Mouse (Mus musculus) kidney, postnatal 36 days (tissue): ENCODE results near the gene Magi1.

ENCODE experiments used
- DNase-seq, 2 experiments: peaks; one replicate each; pipeline ENCODE4 v3.0.0; 2021 to 2022; ENCODE audit warnings: mixed read lengths in 2 of 2

Magi1 gene

GRCm38 (mm10) chr6:93961782-93962181 is 321.9 kb downstream of the Magi1 start:
- DNase-seq, result no peak

- peak in 1 of 2 experiments; percentile 5 for DNase-seq
Measured at GRCm38 (mm10) chr6:93957172-93957571, 326.5 kb downstream of the Magi1 start.

- DNase-seq, result no peak
Measured at GRCm38 (mm10) chr6:93946612-93947011, 337.1 kb downstream of the Magi1 start.

DNA sequence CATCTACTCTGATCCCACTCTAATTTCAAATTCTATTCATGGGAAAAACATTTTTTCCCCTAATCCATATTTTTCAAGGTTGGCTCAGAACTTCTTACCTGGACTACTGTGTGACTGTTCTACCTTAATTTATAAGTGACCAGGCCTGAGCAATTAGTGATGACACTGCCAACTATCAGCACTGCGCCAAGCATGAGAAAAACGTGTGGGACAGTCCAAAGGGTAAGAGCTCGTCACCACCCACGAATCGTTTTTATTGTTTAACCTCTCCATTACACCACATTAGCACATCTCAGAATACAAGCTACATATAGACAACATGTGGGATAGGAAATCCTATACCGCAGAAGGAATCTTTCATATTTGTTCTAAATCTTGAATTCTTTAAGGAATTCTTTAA is 347.4 kb downstream of the Magi1 start:
- DNase-seq, result peak; percentile 7 to 27

GRCm38 (mm10) chr6:93935793-93936192 is 347.9 kb downstream of the Magi1 start:
- no peak for DNase-seq

DNA sequence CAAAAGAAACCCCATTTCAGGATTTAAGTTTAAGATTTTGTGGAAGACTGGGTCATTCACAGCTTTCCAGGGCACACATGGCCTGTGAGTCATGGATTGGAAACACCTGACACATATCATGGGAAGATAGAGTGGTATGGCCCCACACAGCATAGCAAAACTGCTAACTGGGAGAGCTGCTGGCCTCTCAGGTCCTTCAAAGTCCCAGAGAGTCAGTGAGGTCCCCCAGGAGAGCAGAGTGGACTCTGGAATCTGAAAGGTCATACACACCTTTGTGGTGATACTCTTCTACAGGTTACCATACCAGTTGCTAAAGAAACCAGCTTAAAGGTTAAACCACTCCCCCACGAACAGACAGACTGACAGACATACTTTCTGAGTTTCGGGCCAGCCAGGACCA is 349.0 kb downstream of the Magi1 start:
- no peak for DNase-seq

DNA sequence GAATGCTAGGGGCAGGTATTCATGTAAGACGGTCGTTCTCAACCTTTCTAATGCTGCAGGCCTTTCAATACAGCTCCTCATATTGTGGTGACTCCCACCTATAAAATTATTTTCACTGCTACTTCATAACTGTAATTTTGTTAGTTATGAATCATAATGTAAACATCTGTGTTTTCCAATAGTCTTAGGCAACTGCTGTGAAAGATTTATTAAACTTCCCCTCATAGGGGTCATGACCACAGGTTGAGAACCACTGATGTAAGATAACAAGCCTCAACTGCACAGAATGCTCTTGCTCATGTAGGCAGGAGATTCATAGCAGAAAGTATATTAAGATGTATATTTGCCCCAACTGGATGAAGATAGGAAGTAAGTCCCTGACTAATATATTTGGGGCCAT is 359.1 kb downstream of the Magi1 start:
- DNase-seq, result no peak

DNA sequence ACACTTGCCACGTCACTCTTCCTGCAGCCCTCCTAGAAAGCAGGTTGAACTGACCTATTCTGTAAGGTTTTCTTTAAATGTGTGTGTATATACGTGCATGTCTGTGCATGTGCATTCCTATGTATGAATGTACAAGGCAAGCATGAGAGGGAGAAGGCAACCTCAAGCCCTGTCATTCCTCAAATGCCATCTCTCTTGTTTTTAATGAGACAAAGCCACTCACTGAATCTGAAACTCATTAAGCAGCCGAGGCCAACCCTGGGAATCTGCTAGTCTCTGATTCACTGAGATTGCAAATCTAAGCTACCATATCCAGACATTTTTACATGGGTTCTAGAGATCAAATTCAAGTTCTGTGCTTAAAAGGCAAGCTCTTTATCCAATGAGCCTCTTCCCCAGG is 359.7 kb downstream of the Magi1 start:
- DNase-seq, result no peak

DNA sequence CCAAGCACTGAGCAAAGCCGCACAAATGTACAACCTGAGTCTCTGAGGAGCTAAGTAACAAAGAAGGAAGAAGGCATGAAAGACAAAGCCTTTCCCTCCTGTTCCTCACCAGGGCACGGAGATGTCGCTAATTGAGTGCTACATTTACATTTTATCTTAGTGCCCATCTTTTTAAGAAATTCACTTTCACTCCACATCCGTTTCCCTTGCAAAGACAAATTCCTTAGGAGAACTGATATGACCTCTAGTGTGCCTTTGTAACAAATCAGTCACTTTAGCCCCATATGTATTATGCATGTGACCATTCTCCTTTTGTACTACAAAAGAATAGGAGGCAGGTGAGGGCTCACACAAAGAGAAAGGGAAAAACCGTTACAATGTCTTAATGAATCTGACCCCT is 360.4 kb downstream of the Magi1 start:
- DNase-seq, result no peak

DNA sequence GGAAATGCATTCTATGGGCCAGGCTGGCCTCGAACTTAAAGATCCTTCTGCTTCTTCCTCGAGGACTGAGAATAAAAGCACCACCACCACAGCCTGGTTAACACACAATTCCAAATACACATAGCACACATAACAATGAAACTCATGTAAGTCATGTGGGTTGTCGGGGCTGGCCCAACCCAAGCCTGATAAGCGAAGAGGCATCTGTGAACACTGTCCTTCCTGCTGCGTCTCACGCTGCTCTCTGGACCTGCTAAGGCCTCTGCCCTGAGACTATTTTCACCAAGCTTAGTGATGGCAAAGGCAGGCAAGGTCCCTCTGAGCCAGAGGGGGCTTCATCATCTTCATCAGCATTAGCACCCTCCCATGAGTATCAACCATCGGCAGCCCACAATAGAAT is 360.8 kb downstream of the Magi1 start:
- no peak for DNase-seq

DNA sequence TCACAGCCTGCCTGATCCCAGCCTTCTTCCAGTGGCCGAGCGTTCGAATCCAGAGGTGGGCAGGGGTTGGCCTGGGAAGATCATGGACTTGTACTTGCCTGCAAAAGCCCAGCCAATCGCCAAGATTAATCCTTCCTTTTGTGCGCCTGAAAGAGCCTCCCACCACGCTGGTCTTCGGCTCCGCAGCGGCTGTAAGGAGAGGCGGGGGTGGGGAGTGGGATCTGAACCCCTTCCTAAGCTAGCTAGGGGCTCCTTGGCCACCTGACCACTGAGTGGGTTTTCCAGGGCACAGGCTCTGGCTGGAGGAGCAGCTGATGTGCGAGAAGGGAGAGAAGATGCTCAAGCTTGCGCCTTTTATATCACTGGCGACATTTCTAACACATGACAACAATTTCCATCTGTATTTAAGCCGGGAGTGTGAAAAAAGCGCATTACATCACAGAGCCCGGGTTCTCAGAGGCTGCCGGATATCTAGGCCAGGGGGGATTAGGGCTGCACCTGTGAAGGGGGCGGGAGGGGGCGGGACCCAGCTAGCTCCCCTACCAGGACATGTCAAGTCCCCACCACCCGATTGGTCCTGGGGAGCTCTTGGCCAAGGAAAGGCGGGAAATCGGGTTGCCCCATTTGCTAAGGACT is 370.4 kb downstream of the Magi1 start:
- no peak for DNase-seq

GRCm38 (mm10) chr6:93912582-93913225 is 371.0 kb downstream of the Magi1 start:
- peak in 1 of 2 experiments; percentile 7 for DNase-seq

DNA sequence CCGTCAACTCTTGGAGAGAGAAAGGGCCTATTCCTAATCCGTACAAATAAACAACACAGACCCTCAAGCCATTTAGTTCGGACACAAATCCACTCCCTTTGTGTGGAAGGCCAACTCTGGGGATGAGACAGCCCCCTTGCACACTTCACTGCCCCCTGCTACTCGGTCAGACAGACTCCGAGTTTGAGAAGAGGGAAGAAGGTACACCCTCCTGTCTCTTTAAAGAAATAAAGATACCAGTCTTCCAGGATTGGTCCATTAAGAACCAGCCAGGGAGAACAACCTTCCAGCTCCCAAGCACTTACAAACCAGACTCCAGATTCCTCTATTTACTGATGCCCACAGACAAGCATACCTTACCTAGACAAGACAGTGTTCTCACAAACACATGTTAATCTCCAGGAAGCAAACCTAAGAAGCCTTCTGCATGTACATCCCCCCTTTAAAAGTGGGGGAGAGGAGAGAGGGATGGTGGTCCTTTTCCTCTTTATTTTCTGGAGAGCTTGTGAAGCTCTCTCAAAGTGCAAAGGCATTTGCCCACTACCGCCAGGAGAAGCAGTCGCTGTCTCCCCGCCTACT is 371.6 kb downstream of the Magi1 start:
- no peak for DNase-seq

DNA sequence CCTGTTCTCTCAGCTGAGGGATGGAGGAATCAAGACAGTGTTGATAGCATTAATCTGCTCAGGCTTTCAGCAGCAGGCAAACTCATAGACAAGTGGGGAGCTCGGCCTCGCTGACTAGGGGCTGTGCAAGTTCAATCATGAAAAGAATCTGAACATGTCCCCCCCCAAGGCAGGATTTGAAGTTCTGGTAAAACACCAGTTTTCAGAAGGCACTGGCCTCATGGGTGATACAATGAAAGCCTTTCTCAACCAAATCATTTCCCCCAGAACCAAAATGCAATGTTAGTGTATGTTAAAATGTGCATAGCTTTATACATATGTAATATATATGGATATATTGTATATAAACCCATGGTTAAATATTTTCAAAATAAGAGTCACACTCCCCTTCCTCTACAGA is 372.3 kb downstream of the Magi1 start:
- no peak for DNase-seq

DNA sequence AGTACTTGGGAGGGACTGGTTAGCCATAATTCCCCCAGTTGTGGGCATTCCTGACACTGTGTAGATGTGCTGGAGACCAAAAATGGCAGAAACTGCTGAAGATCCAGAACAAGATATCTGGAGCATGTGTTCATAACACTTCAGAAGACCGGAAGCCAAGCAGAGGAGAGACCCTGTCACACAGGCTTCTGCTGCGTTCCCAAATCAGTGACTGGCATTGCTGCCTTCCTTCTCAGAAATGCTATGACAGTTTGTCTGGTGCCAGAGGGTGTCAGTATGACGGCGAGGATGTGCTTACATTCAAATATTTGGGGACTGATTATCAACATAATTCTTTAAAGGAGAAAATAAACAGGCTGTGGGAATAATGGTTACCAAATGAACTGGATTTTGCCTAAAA is 373.7 kb downstream of the Magi1 start:
- DNase-seq, result no peak

DNA sequence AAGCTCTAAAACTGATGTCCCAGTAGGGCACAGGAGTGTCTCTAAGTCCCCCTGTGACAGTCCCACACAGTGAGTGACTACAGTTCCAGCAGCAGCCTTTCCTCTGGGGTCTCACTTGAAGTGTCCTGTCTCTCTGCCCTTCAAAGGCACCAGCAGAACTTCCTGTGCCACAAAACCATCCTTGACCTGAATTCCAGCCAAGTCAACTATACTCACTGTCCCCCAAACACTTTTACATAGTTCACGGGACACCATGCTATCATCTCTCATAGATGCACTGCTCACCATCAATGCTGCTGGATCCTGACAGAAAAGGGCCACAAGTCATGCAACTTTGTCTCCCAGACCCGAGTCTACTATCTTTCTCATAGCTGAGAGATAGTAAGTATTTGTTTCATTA is 378.7 kb downstream of the Magi1 start:
- no peak for DNase-seq

- DNase-seq, result no peak
Measured at GRCm38 (mm10) chr6:93902239-93902638, 381.5 kb downstream of the Magi1 start.

DNA sequence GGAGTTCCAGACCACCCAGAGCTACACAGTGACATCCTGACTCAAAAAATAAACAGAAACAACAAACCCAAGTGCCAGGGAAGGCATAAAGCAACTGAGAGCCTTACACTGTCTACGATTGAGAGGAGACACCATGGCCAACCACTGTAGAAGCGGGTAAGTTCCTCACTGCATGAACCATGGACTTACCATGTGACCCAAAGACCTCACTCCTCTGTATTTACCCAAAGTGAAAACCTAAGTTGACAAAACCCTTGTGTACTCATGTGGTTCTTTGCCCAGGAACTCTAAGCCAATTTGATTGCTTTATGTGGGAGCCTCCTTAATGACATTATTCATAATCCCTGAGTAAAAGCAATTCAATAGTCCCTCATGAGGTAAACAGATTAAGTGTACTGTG is 382.3 kb downstream of the Magi1 start:
- no peak for DNase-seq

GRCm38 (mm10) chr6:93897512-93897911 is 386.2 kb downstream of the Magi1 start:
- no peak for DNase-seq

DNA sequence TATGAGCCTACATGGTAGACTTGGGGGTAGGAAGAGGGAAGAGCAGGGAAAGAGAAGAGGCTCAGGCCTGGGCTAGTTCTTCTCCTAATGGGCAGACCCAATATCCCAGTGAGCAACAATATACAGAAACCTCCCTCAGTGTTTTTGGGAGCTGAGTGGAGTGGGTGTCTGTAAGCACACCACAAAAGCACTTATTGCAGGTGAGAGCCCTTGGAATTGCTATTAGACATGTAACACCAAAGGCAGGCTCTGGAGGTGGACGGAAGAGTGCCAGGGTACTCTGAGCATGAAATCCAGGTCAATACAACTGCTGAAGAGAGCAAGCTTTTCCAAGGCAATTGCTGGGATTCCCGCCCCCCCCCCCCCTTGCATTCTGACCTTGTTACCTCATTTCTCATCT is 388.0 kb downstream of the Magi1 start:
- DNase-seq, result no peak

- DNase-seq, result no peak
Measured at GRCm38 (mm10) chr6:93893956-93894355, 389.8 kb downstream of the Magi1 start.

DNA sequence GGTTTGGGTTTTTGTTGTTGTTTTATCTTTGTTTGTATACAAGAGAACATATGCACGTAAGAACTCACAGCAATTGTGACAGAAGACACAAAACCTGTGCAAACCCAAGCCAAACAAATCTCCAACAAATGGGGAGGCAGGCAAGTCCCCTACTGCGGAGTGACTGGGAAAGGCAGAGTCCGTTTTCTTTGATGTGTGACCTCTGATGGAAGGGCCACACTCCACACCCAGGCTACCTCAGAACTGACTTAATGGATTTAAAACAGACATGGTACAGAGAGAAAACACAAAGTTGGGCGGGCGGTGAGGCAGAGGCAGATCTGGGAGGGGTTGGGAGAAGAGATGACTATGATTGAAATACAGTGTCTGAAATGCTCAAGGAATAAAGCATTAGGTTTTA is 390.8 kb downstream of the Magi1 start:
- no peak for DNase-seq

GRCm38 (mm10) chr6:93890011-93890410 is 393.7 kb downstream of the Magi1 start:
- no peak for DNase-seq

DNA sequence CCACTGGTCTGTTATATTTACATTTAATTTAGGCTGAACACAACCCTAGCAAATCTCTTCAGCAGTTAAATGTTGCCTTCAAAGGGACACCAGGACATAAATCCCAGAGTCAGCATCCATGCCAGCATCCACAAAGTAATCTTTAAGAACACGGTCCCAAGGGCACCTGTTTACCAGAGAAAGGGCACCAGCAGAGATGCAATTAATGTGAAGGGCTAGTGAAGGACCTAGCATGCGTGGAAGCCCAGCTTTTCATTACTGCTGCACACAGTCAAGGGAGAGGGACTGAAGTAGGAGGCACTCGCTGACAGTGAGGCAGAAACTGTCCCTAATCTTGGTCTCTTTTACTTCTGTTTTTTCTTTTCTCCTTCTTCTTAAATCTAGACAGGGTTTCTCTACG is 406.4 kb downstream of the Magi1 start:
- no peak for DNase-seq

DNA sequence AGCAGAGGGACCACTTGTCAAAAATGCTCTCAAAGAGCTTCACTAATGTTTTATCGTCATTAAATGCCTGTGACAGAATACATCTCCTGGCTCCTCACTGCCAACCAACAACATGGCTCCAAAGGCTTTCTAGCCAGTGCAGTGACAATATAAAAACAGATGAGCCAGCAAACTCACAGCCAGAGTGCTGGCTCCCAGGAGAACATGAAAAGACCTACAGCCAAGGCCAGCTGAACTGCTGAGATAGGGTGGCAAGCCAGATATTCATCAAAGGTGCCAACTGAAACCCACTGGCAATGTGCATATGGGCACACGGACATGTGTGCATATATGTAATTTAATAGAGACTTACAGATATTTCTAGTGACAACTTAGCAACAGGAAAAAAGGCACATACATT is 408.8 kb downstream of the Magi1 start:
- DNase-seq, result no peak
